Mouse (Mus musculus): Measurements from ENCODE around the gene Tgfbr3. TPM values are rescaled to one million over a fixed set of nuclear protein-coding genes. Genes with fewer than 3 reads are reported as not detected.
A peak's percentile ranks its signal among the peaks of the same experiment; 100 is the strongest.
"Not testable (repeated sequence)": the region's sequence is repeated elsewhere in the genome, so short reads cannot be mapped to it uniquely, and the experiment has no call there.

Tgfbr3 gene
- total RNA-seq, 2 experiments from 2014 or later = 13.8 to 17.3 TPM

GRCm38 (mm10) chr5:107243445-107243844, 46.0 kb downstream of the Tgfbr3 start:
- DNase-seq (ENCODE audit: low spot score in 2 of 2) = no peak

- DNase-seq (ENCODE audit: low spot score in 2 of 2) = no peak
Measured at GRCm38 (mm10) chr5:107242993-107243392, 46.4 kb downstream of the Tgfbr3 start.

- DNase-seq (ENCODE audit: low spot score in 2 of 2) = no peak
Measured at GRCm38 (mm10) chr5:107240276-107240675, 49.2 kb downstream of the Tgfbr3 start.

GRCm38 (mm10) chr5:107237971-107238426, 51.4 kb downstream of the Tgfbr3 start:
- DNase-seq (ENCODE audit: low spot score in 2 of 2) = peak in 1 of 2 experiments; percentile 18

GRCm38 (mm10) chr5:107236975-107237374, 52.5 kb downstream of the Tgfbr3 start:
- DNase-seq (ENCODE audit: low spot score in 2 of 2) = no peak

- DNase-seq (ENCODE audit: low spot score in 2 of 2) = no peak
Measured at GRCm38 (mm10) chr5:107236039-107236438, 53.4 kb downstream of the Tgfbr3 start.

- no peak for DNase-seq (ENCODE audit: low spot score in 2 of 2)
Measured at GRCm38 (mm10) chr5:107233366-107234354, 55.8 kb downstream of the Tgfbr3 start.

GRCm38 (mm10) chr5:107230189-107230588, 59.2 kb downstream of the Tgfbr3 start:
- no peak for DNase-seq (ENCODE audit: low spot score in 2 of 2)

- DNase-seq (ENCODE audit: low spot score in 2 of 2) = no peak
Measured at GRCm38 (mm10) chr5:107229037-107229436, 60.4 kb downstream of the Tgfbr3 start.

GRCm38 (mm10) chr5:107227580-107227979, 61.8 kb downstream of the Tgfbr3 start:
- DNase-seq (ENCODE audit: low spot score in 2 of 2) = no peak

- DNase-seq (ENCODE audit: low spot score in 2 of 2) = no peak
Measured at GRCm38 (mm10) chr5:107224820-107225417, 64.5 kb downstream of the Tgfbr3 start.

GRCm38 (mm10) chr5:107224151-107224550, 65.3 kb downstream of the Tgfbr3 start:
- DNase-seq (ENCODE audit: low spot score in 2 of 2) = no peak

GRCm38 (mm10) chr5:107223483-107223882, 65.9 kb downstream of the Tgfbr3 start:
- not testable (repeated sequence) for DNase-seq (ENCODE audit: low spot score in 2 of 2)

- DNase-seq (ENCODE audit: low spot score in 2 of 2) = no peak
Measured at GRCm38 (mm10) chr5:107223029-107223428, 66.4 kb downstream of the Tgfbr3 start.

GRCm38 (mm10) chr5:107222670-107223005, 66.8 kb downstream of the Tgfbr3 start:
- DNase-seq (ENCODE audit: low spot score in 2 of 2) = no peak

- DNase-seq (ENCODE audit: low spot score in 2 of 2) = no peak
Measured at GRCm38 (mm10) chr5:107221892-107222669, 67.3 kb downstream of the Tgfbr3 start.

- no peak for DNase-seq (ENCODE audit: low spot score in 2 of 2)
Measured at GRCm38 (mm10) chr5:107220936-107221335, 68.5 kb downstream of the Tgfbr3 start.

GRCm38 (mm10) chr5:107219883-107220282, 69.5 kb downstream of the Tgfbr3 start:
- no peak for DNase-seq (ENCODE audit: low spot score in 2 of 2)

- no peak for DNase-seq (ENCODE audit: low spot score in 2 of 2)
Measured at GRCm38 (mm10) chr5:107219318-107219717, 70.1 kb downstream of the Tgfbr3 start.

- no peak for DNase-seq (ENCODE audit: low spot score in 2 of 2)
Measured at GRCm38 (mm10) chr5:107218594-107218993, 70.8 kb downstream of the Tgfbr3 start.

GRCm38 (mm10) chr5:107217139-107217538, 72.3 kb downstream of the Tgfbr3 start:
- no peak for DNase-seq (ENCODE audit: low spot score in 2 of 2)

Data from layer of hippocampus, postnatal 14 days (tissue).